Mouse (Mus musculus) hindbrain, embryonic 15.5 days (tissue): ENCODE measurements around the gene Crispld2. TPM values are rescaled to one million over a fixed set of nuclear protein-coding genes. Genes with fewer than 3 reads are reported as not detected.

ENCODE experiments used
- polyA plus RNA-seq: library from polyadenylated mRNA; unstranded; fragments of >200 nt; fragmentation: Nextera tagmentation; extraction: Ambion mirVana; gene quantifications from 2 replicates; pipeline ENCODE4 v1.2.1, GENCODE M21; 2015

Gene Crispld2
- polyA plus RNA-seq, 1 experiment from 2014 or later: 1.8 TPM

Other genes with a start within 250 kb of the Crispld2 start
- 10.1 and 13.2 TPM in 2 replicates for gene Tldc1, start 214.0 kb upstream of the Crispld2 start, polyA plus RNA-seq
- 147 and 151 TPM in 2 replicates for gene Cotl1, start 151.9 kb upstream of the Crispld2 start, polyA plus RNA-seq
- 17.3 TPM in 2 replicates for gene Klhl36, start 130.2 kb upstream of the Crispld2 start, polyA plus RNA-seq
- 126 and 135 TPM in 2 replicates for gene Usp10, start 82.1 kb upstream of the Crispld2 start, polyA plus RNA-seq
- gene Gm20388, start 81.6 kb upstream of the Crispld2 start, polyA plus RNA-seq: 5.0 and 5.4 TPM in 2 replicates
- gene Zdhhc7, start 109.0 kb downstream of the Crispld2 start, polyA plus RNA-seq: 28.8 and 30.7 TPM in 2 replicates
- gene 6430548M08Rik, start 121.7 kb downstream of the Crispld2 start, polyA plus RNA-seq: 30.9 and 36.8 TPM in 2 replicates
- gene Fam92b, start 185.0 kb downstream of the Crispld2 start, polyA plus RNA-seq: 1.5 and 2.2 TPM in 2 replicates
- 15.4 and 20.1 TPM in 2 replicates for gene Gse1, start 236.0 kb downstream of the Crispld2 start, polyA plus RNA-seq